8 mouse cellular contexts compared by ENCODE assay signal in the genomic region with DNA sequence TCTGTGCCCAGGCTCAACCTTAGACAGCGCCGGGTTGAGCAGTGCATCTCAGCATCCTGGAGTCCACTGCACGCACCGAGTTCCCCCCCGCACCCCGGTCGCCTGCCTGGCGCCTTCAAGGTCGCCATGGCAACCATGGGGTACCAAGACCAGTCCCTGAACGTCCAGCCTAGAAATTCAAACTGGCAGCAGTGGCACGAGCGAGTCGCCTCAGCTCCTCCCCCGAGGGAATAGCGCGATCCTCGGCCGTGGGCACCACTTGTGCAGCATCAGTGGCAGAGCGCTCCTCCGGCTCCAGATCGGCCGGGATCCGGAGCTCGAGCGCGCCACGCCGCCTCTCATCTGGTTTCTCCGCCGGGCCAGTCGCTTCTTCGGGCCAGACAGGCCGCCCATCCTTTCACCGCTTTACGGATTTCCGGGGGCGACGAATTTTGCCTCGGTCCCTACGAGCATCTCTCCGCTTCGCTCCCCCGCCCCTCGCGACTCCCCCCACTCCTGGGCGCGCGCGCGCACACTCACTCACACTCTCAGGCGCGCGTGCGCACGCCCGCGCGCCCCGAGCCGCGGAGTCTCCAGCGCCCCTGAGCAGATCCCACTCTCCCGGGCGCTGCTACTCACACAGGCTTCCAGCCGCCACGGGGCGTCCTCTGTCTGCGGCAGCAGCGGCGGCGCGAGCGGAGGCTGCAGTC. TPM values are rescaled to one million over a fixed set of nuclear protein-coding genes. Genes with fewer than 3 reads are reported as not detected.
A peak's percentile ranks its signal among the peaks of the same experiment; 100 is the strongest.
DNase-seq lines count a peak whose midpoint lies in the region; ATAC-seq and TF ChIP-seq lines count a peak whose summit lies in the region.

Enox1 (plus strand) TSS at position 542 of the 689 bp plus-strand sequence.

- DNase-seq in Muller cell, postnatal 12 days (ENCODE audit: inconsistent ontology term): peak; percentile 91
- DNase-seq in forebrain, embryonic 14.5 days (ENCODE audit: low spot score): peak; percentile 97
- DNase-seq in heart, postnatal 0 days (ENCODE audit: low spot score): peak; percentile 33
- DNase-seq in layer of hippocampus, postnatal 10 days (ENCODE audit: low spot score in 2 of 2): peak; percentile 83 to 89
- DNase-seq in lung, postnatal 0 days (ENCODE audit: low spot score): peak; percentile 46
- DNase-seq in right cerebral cortex, adult 18-20 months: peak; percentile 87

- H3K4me2 ChIP-seq in forebrain, embryonic 14.5 days (ENCODE audit: low read length): peak within 1 kb of the TSS; percentile 93
- peak within 1 kb of the TSS; percentile 96 for H3K4me2 ChIP-seq in heart, postnatal 0 days (ENCODE audit: low read depth, low read length)
- H3K4me2 ChIP-seq in lung, postnatal 0 days (replicated peaks; ENCODE audit: low read depth, low read length): peak within 1 kb of the TSS; percentile 94

- H3K27ac ChIP-seq in forebrain, embryonic 14.5 days (ENCODE audit: low read depth, low read length): peak within 1 kb of the TSS; percentile 95
- no peak within 1 kb of the TSS for H3K27ac ChIP-seq in heart, postnatal 0 days (ENCODE audit: low read depth)
- H3K27ac ChIP-seq in lung, postnatal 0 days (ENCODE audit: low read length): no peak within 1 kb of the TSS

- H3K36me3 ChIP-seq in forebrain, embryonic 14.5 days (ENCODE audit: control insufficient read depth, insufficient read depth, low read length): no peaks in the 10 kb centered on the region
- H3K36me3 ChIP-seq in heart, postnatal 0 days (replicated peaks; ENCODE audit: control insufficient read depth, insufficient read depth, low read length): no peaks in the 10 kb centered on the region
- H3K36me3 ChIP-seq in lung, postnatal 0 days (ENCODE audit: insufficient read depth, low read length): no peaks in the 10 kb centered on the region

- H3K4me3 ChIP-seq in forebrain, embryonic 14.5 days (ENCODE audit: low read depth, low read length): peak within 1 kb of the TSS; percentile 90
- H3K4me3 ChIP-seq in heart, postnatal 0 days (ENCODE audit: low read depth, low read length): peak within 1 kb of the TSS; percentile 56
- H3K4me3 ChIP-seq in lung, postnatal 0 days (ENCODE audit: low read depth, low read length): peak within 1 kb of the TSS; percentile 55

- TF ChIP-seq CTCF in heart, postnatal 0 days (IDR thresholded peaks at IDR 0.05; ENCODE audit: low read depth): 0 out of 2 replicates have a peak, but pooled peaks have one; percentile 8
- TF ChIP-seq CTCF in lung, postnatal 0 days (IDR thresholded peaks at IDR 0.05): peak; percentile 32; the same call in 1 of the 2 replicates

- H3K27me3 ChIP-seq in forebrain, embryonic 14.5 days (replicated peaks; ENCODE audit: control insufficient read depth, insufficient read depth, low read length): no peaks in the 10 kb centered on the region
- peaks cover 39% of the 10 kb centered on the region for H3K27me3 ChIP-seq in heart, postnatal 0 days (ENCODE audit: control insufficient read depth, insufficient read depth, low read length)
- peaks cover 33% of the 10 kb centered on the region for H3K27me3 ChIP-seq in lung, postnatal 0 days (replicated peaks; ENCODE audit: insufficient read depth, low read length)

- H3K9ac ChIP-seq in forebrain, embryonic 14.5 days (ENCODE audit: low read length): peak within 1 kb of the TSS; percentile 96
- H3K9ac ChIP-seq in heart, postnatal 0 days (replicated peaks; ENCODE audit: low read depth, low read length): peak within 1 kb of the TSS; percentile 34; the same call in 1 of the 2 replicates
- H3K9ac ChIP-seq in lung, postnatal 0 days (replicated peaks; ENCODE audit: low read depth): peak within 1 kb of the TSS; percentile 29; the same call in 1 of the 2 replicates

- peak; percentile 77 for ATAC-seq in cerebellum, adult (ENCODE audit: insufficient number of reproducible peaks, low FRiP score, low TSS enrichment)
- peak; percentile 91 for ATAC-seq in forebrain, embryonic 14.5 days
- ATAC-seq in heart, postnatal 0 days (ENCODE audit: insufficient read depth, low read depth): peak; percentile 76
- peak; percentile 72 for ATAC-seq in lung, postnatal 0 days
- no peak for ATAC-seq in inflammation-experienced regulatory T-cells, adult 6 months

- H3K9me3 ChIP-seq in forebrain, embryonic 14.5 days (replicated peaks; ENCODE audit: control insufficient read depth, low read length): no peaks in the 10 kb centered on the region
- no peaks in the 10 kb centered on the region for H3K9me3 ChIP-seq in heart, postnatal 0 days (replicated peaks; ENCODE audit: control insufficient read depth, low read length)
- H3K9me3 ChIP-seq in lung, postnatal 0 days (ENCODE audit: low read length): no peaks in the 10 kb centered on the region

- H3K4me1 ChIP-seq in forebrain, embryonic 14.5 days (ENCODE audit: control insufficient read depth, insufficient read depth, low read length): peaks cover 8% of the 10 kb centered on the region; the same call in 1 of the 2 replicates
- peaks cover 5% of the 10 kb centered on the region; the same call in 1 of the 2 replicates for H3K4me1 ChIP-seq in heart, postnatal 0 days (ENCODE audit: control insufficient read depth, insufficient read depth)
- H3K4me1 ChIP-seq in lung, postnatal 0 days (ENCODE audit: insufficient read depth, low read depth, low read length): peaks cover 10% of the 10 kb centered on the region

- under 1% methylated on average over 73 of the region's 73 CpGs for WGBS in forebrain, embryonic 14.5 days
- under 1% methylated on average over 72 of the region's 73 CpGs for WGBS in heart, postnatal 0 days
- WGBS in lung, postnatal 0 days: 2% methylated on average over 73 of the region's 73 CpGs

- TF ChIP-seq EP300 in heart, postnatal 0 days (IDR thresholded peaks at IDR 0.05; ENCODE audit: low read depth): no peak
- TF ChIP-seq EP300 in lung, postnatal 0 days (IDR thresholded peaks at IDR 0.05): no peak

RNA-seq across cellular contexts. Expression of gene Enox1, which starts in this region (rescaled TPM):
- 28.0 and 39.0 TPM in 2 replicates for polyA plus RNA-seq in forebrain, embryonic 14.5 days (2014; fragmentation: Nextera tagmentation; extraction: Ambion mirVana)
- total RNA-seq in heart, postnatal 0 days (2014; rRNA removed; ENCODE audit: low replicate concordance): 1.7 and 2.6 TPM in 2 replicates
- 0.78 and 0.83 TPM in 2 replicates for polyA plus RNA-seq in heart, postnatal 0 days (2015; fragmentation: Nextera tagmentation; extraction: Ambion mirVana)
- total RNA-seq in layer of hippocampus, postnatal 10 days (2021): 10 to 100 TPM; 58.5 to 64.8 TPM
- polyA plus RNA-seq in lung, postnatal 0 days (2015; fragmentation: Nextera tagmentation; extraction: Ambion mirVana): 1.5 and 2.0 TPM in 2 replicates
- polyA plus RNA-seq in inflammation-experienced regulatory T-cells, adult 6 months (2017; shearing (Covaris generic)): under 1 TPM; 0.11 to 0.36 (median 0.24) TPM

Comparison
In these comparisons a context has a peak if more than half of its experiments do, and no peak if none do; other contexts are left out.
1. RNA of gene Enox1 (total RNA-seq): 58.5 to 64.8 TPM in layer of hippocampus, postnatal 10 days; 1.7 to 2.6 TPM in heart, postnatal 0 days; every median in the first group is over 10 times any median in the second.
2. DNase-seq: peak in every context shown above with its lines; median percentile 97 in forebrain, embryonic 14.5 days; 91 in Muller cell, postnatal 12 days; 87 in right cerebral cortex, adult 18-20 months; 86 in layer of hippocampus, postnatal 10 days; 46 in lung, postnatal 0 days; 33 in heart, postnatal 0 days.
3. H3K9ac ChIP-seq: peak in every context shown above with its lines; median percentile 96 in forebrain, embryonic 14.5 days; 34 in heart, postnatal 0 days; 29 in lung, postnatal 0 days.
4. Peak in every context shown above with its lines, with median percentiles within 50 percentile points of each other: H3K4me2 ChIP-seq and H3K4me3 ChIP-seq.